Mouse (Mus musculus): ENCODE measurements around the gene D430042O09Rik.
"Not testable (repeated sequence)": the region's sequence is repeated elsewhere in the genome, so short reads cannot be mapped to it uniquely, and the experiment has no call there.

The D430042O09Rik gene

GRCm38 (mm10) chr7:125707593-125708022 lies at the start of gene D430042O09Rik, which contains the start of gene Gtf3c1:
Gene D430042O09Rik (plus strand): TSS chr7:125707888.
Gene Gtf3c1 (minus strand): TSS chr7:125707780.
- DNase-seq (ENCODE audit: low read depth, low spot score), result peak; percentile 99

- DNase-seq (ENCODE audit: low read depth, low spot score), result no peak
These were observed 44.0 kb upstream of the D430042O09Rik start for GRCm38 (mm10) chr7:125663654-125664053.

- DNase-seq (ENCODE audit: low read depth, low spot score), result no peak
These were observed 36.8 kb upstream of the D430042O09Rik start for GRCm38 (mm10) chr7:125670865-125671264.

- no peak for DNase-seq (ENCODE audit: low read depth, low spot score)
These were observed 36.3 kb upstream of the D430042O09Rik start for GRCm38 (mm10) chr7:125671396-125671795.

- DNase-seq (ENCODE audit: low read depth, low spot score), result peak; percentile 56
These were observed 32.8 kb upstream of the D430042O09Rik start for GRCm38 (mm10) chr7:125674916-125675315.

- no peak for DNase-seq (ENCODE audit: low read depth, low spot score)
These were observed 28.9 kb upstream of the D430042O09Rik start for GRCm38 (mm10) chr7:125678756-125679155.

- DNase-seq (ENCODE audit: low read depth, low spot score), result no peak
These were observed 27.8 kb upstream of the D430042O09Rik start for GRCm38 (mm10) chr7:125679936-125680335.

- DNase-seq (ENCODE audit: low read depth, low spot score), result no peak
These were observed 17.2 kb upstream of the D430042O09Rik start for GRCm38 (mm10) chr7:125690516-125690915.

GRCm38 (mm10) chr7:125694056-125694455 lies 13.6 kb upstream of the D430042O09Rik start:
- DNase-seq (ENCODE audit: low read depth, low spot score), result peak; percentile 8

- DNase-seq (ENCODE audit: low read depth, low spot score), result no peak
These were observed 4.9 kb upstream of the D430042O09Rik start for GRCm38 (mm10) chr7:125702791-125703190.

- peak; percentile 66 for DNase-seq (ENCODE audit: low read depth, low spot score)
These were observed 502 bp upstream of the D430042O09Rik start for GRCm38 (mm10) chr7:125707186-125707585.

- no peak for DNase-seq (ENCODE audit: low read depth, low spot score)
These were observed 412 bp downstream of the D430042O09Rik start for GRCm38 (mm10) chr7:125708100-125708499.

- not testable (repeated sequence) for DNase-seq (ENCODE audit: low read depth, low spot score)
These were observed 5.9 kb downstream of the D430042O09Rik start for GRCm38 (mm10) chr7:125713542-125714055.

GRCm38 (mm10) chr7:125714803-125715202 lies 7.1 kb downstream of the D430042O09Rik start:
- DNase-seq (ENCODE audit: low read depth, low spot score), result no peak

- DNase-seq (ENCODE audit: low read depth, low spot score), result no peak
These were observed 9.0 kb downstream of the D430042O09Rik start for GRCm38 (mm10) chr7:125716724-125717123.

- DNase-seq (ENCODE audit: low read depth, low spot score), result no peak
These were observed 9.9 kb downstream of the D430042O09Rik start for GRCm38 (mm10) chr7:125717612-125718011.

GRCm38 (mm10) chr7:125720370-125720769 lies 12.7 kb downstream of the D430042O09Rik start:
- DNase-seq (ENCODE audit: low read depth, low spot score), result no peak

GRCm38 (mm10) chr7:125721033-125721432 lies 13.3 kb downstream of the D430042O09Rik start:
- DNase-seq (ENCODE audit: low read depth, low spot score), result no peak

- DNase-seq (ENCODE audit: low read depth, low spot score), result no peak
These were observed 14.4 kb downstream of the D430042O09Rik start for GRCm38 (mm10) chr7:125722127-125722526.

- no peak for DNase-seq (ENCODE audit: low read depth, low spot score)
These were observed 15.7 kb downstream of the D430042O09Rik start for GRCm38 (mm10) chr7:125723189-125723972.

GRCm38 (mm10) chr7:125731679-125732078 lies 24.0 kb downstream of the D430042O09Rik start:
- DNase-seq (ENCODE audit: low read depth, low spot score), result no peak

GRCm38 (mm10) chr7:125733791-125734190 lies 26.1 kb downstream of the D430042O09Rik start:
- DNase-seq (ENCODE audit: low read depth, low spot score), result no peak
